Mouse (Mus musculus): ENCODE data around the gene Clasrp. TPM values are rescaled to one million over a fixed set of nuclear protein-coding genes. Genes with fewer than 3 reads are reported as not detected.

The Clasrp gene
- polyA plus RNA-seq, 1 experiment from 2014 or later = 19.0 TPM

DNA sequence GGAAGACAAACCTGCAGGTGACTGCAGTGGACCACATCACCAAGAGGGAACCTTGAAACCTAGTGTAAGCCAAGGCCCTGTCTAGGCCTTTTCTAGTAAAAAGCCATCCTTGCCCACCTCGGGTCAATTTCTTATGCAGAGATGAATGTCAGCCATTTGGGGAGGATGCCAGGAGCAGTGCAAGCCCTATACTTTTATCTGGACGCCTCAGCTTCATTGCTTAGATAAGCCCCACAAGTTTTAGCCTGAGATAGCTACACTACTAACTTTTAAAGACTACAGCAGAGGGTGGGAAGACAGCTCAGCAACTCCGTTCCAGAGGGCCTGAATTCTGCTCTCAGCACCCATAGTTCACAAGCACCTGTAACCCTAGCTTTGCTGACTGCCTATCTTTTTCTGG, 40.4 kb downstream of the Clasrp start:
- Histone ChIP-seq H3K36me3 (ENCODE audit: control insufficient read depth, insufficient read depth, low read length) (peaks cover 11% of the 10 kb centered on the region), H3K4me1 (replicated peaks; ENCODE audit: control insufficient read depth, insufficient read depth) (peaks cover 11% of the 10 kb centered on the region; the same call in 1 of the 2 replicates), H3K4me2 (replicated peaks; ENCODE audit: low read depth) (no peak overlapping the region), H3K27me3 (ENCODE audit: control insufficient read depth, insufficient read depth, low read length) (no peaks in the 10 kb centered on the region), H3K27ac (replicated peaks) (no peak overlapping the region), H3K9ac (ENCODE audit: low read length) (no peak overlapping the region), H3K4me3 (ENCODE audit: low read depth, low read length) (no peak overlapping the region), H3K9me3 (ENCODE audit: control insufficient read depth, low read length) (no peaks in the 10 kb centered on the region)
- ATAC-seq (ENCODE audit: low FRiP score, low TSS enrichment) (no peak), DNase-seq (ENCODE audit: low spot score) (no peak)
- 89% methylated on average over 3 of the region's 3 CpGs for WGBS
- TF ChIP-seq CTCF (IDR thresholded peaks at IDR 0.05; ENCODE audit: low read depth) = no peak
- no peak for TF ChIP-seq EP300 (optimal IDR thresholded peaks at IDR 0.05)

DNA sequence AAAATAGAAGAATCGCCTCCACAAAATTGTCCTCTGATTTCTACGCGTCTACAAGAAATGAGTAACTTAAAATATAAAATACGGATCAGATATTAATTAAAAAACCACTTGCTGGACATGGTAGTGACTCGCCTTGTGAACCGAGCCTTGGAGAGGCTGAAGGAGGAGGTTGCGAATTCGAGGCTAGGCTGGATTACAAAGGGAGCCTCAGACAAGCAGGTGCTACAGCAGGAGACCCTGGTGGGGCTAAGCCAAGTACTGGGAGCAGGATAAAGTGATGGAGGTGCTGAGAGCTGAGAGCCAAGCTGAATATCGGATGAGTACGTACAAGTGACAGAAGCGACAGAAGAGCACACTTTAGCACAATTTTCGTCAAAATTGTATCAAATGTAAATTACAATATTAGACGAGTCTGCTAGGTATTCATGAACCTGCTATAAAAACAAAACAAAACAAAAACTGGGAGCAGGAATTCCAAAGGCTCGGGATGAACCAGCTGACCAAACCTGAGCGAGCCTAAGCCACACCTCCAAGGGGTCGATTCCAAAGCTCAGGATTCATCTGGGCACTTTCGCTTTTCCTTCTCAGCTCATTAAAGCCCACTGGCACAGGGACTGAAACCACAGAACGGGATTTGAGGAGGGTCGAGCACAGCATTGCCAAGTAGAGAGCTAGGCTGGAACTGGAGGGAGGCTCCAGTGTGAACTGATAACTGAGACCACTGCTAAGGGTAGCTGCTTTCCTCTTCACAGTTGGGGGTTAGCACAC, 41.5 kb downstream of the Clasrp start, which contains the start of gene Ppp1r37:
Gene Ppp1r37, minus strand, starts transcription at position 434 of the 768 bp plus-strand sequence.
- peaks cover 11% of the 10 kb centered on the region; the same call in 1 of the 2 replicates for H3K4me1 ChIP-seq (replicated peaks; ENCODE audit: control insufficient read depth, insufficient read depth)
- H3K4me2 ChIP-seq (replicated peaks; ENCODE audit: low read depth) = peak within 1 kb of the TSS; percentile 94
- H3K27ac ChIP-seq (replicated peaks) = peak within 1 kb of the TSS; percentile 95
- H3K9ac ChIP-seq (ENCODE audit: low read length) = peak within 1 kb of the TSS; percentile 95
- no peaks in the 10 kb centered on the region for H3K9me3 ChIP-seq (ENCODE audit: control insufficient read depth, low read length)
- TF ChIP-seq EP300 (optimal IDR thresholded peaks at IDR 0.05) = no peak
- H3K36me3 ChIP-seq (ENCODE audit: control insufficient read depth, insufficient read depth, low read length) = peaks cover 11% of the 10 kb centered on the region
- WGBS = 2% methylated on average over 19 of the region's 19 CpGs
- H3K4me3 ChIP-seq (ENCODE audit: low read depth, low read length) = peak within 1 kb of the TSS; percentile 92
- ATAC-seq (ENCODE audit: low FRiP score, low TSS enrichment) (no peak), DNase-seq (ENCODE audit: low spot score) (peak; percentile 54)
- H3K27me3 ChIP-seq (ENCODE audit: control insufficient read depth, insufficient read depth, low read length) = no peaks in the 10 kb centered on the region

DNA sequence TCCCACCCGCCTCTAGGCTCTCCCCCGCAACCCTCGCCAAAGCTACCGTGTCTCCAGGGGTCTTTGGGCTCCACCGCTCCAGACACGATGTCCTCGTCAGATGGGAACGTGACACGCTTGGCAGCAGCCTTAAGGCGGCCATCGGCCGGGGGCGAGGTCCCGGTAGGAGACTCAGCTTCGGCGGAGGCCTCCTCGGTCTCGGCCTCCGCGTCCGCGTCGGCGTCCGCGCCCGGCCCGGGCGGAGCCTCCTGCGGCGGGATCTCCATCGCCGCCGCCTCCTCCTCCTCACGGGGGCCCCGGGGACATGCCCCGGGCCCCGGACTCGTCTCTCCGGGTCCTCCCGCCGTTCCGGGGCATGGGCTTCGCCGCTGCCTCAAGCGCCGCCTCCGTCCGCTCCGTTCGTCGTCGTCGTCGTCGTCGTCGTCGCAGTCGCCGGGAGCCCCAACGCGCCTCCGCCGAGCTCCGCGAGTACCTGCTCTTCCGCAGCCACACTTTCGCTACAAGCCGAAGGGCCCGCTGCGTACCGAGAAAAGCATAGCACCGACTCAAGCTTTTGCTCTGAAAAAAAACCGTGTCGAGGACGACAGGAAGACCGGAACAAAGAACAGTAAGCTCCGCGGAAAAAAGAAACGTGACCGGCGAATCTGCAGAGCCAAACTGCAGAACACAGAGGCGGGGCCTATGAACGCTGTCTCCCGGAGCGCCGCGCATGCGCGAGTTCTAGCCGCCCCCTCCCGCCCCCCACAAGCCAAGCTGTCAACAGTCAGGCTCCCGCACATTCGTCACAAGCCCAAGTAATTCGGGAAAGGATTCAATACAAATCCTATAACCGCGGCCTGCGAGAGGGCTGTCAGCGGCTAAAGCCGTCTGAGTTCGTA, 42.3 kb downstream of the Clasrp start:
- Histone ChIP-seq H3K9ac (ENCODE audit: low read length) (peak overlapping the region; percentile 95), H3K4me2 (replicated peaks; ENCODE audit: low read depth) (peak overlapping the region; percentile 94), H3K4me1 (replicated peaks; ENCODE audit: control insufficient read depth, insufficient read depth) (peaks cover 13% of the 10 kb centered on the region), H3K27ac (replicated peaks) (peak overlapping the region; percentile 95), H3K4me3 (ENCODE audit: low read depth, low read length) (peak overlapping the region; percentile 92), H3K36me3 (ENCODE audit: control insufficient read depth, insufficient read depth, low read length) (peaks cover 8% of the 10 kb centered on the region), H3K27me3 (ENCODE audit: control insufficient read depth, insufficient read depth, low read length) (no peaks in the 10 kb centered on the region), H3K9me3 (ENCODE audit: control insufficient read depth, low read length) (no peaks in the 10 kb centered on the region)
- under 1% methylated on average over 100 of the region's 102 CpGs for WGBS
- TF ChIP-seq CTCF (IDR thresholded peaks at IDR 0.05; ENCODE audit: low read depth) (0 out of 2 replicates have a peak, but pooled peaks have one; percentile 2), EP300 (optimal IDR thresholded peaks at IDR 0.05) (no peak)
- peak; percentile 95 for DNase-seq (ENCODE audit: low spot score)
- peak; percentile 83 for ATAC-seq (ENCODE audit: low FRiP score, low TSS enrichment)

DNA sequence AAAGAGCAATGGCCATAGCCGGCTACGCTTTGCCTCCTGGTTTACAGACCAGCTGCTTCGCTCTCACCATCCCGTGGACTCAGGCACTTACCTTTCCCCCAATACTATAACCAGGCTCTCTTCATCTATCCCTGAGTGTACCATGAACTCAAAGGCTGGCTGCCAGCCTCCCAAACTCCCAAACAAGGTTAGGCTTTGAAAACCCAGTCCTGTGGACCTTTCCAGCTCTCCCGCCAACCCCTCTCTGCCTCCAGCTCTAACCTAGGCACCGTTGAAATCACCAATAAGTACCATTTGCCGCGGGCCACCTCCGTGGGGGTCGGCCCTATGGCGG, 42.9 kb downstream of the Clasrp start:
- H3K27ac ChIP-seq (replicated peaks) = peak overlapping the region; percentile 95
- peak overlapping the region; percentile 95 for H3K9ac ChIP-seq (ENCODE audit: low read length)
- H3K4me3 ChIP-seq (ENCODE audit: low read depth, low read length) = peak overlapping the region; percentile 92
- no peak for ATAC-seq (ENCODE audit: low FRiP score, low TSS enrichment)
- no peak for TF ChIP-seq CTCF (IDR thresholded peaks at IDR 0.05; ENCODE audit: low read depth)
- no peak for TF ChIP-seq EP300 (optimal IDR thresholded peaks at IDR 0.05)
- H3K4me2 ChIP-seq (replicated peaks; ENCODE audit: low read depth) = peak overlapping the region; percentile 94
- 0% methylated on average over 11 of the region's 11 CpGs for WGBS
- H3K36me3 ChIP-seq (ENCODE audit: control insufficient read depth, insufficient read depth, low read length) = peaks cover 8% of the 10 kb centered on the region
- H3K27me3 ChIP-seq (ENCODE audit: control insufficient read depth, insufficient read depth, low read length) = no peaks in the 10 kb centered on the region
- H3K4me1 ChIP-seq (replicated peaks; ENCODE audit: control insufficient read depth, insufficient read depth) = peaks cover 15% of the 10 kb centered on the region
- no peak for DNase-seq (ENCODE audit: low spot score)
- H3K9me3 ChIP-seq (ENCODE audit: control insufficient read depth, low read length) = no peaks in the 10 kb centered on the region

DNA sequence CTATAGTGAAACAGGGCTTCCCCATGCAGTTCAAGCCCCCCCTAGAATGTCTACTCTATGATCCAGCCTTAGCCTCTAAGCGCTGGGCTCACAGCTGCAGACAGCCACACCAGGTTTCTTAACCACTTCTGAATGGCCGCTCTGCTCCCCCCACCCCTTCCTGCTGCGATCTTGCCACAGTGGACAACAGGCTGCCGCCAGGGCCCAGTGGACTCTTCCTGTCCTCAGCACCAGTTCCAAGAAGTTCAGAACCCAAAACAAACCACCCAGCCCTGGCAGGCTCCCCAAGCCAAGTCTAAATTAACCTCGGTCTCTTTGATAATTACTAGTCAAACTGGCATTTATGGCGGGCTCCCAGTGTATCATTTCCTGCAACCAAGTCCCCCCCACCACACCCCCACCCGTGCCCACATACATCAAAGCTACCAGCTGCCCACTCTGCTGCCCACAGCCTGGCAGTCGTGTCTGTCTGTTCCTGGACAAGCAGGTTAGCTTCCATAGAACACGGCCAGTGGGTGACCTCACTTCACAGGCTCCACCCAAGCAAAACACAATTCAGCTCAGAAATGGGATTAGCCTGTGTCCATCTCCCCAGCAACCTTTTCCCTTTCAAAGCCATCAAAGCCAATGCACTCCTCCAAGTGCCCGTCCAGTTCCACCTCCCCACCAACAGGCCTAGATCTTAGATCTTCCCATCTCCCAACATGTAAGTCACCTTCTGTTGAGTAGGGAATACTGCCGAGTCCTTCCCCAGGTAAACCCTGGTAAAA, 43.6 kb downstream of the Clasrp start:
- ATAC-seq (ENCODE audit: low FRiP score, low TSS enrichment) = no peak
- H3K9me3 ChIP-seq (ENCODE audit: control insufficient read depth, low read length) = no peaks in the 10 kb centered on the region
- H3K4me3 ChIP-seq (ENCODE audit: low read depth, low read length) = peak overlapping the region; percentile 92
- WGBS = 11% methylated on average over 11 of the region's 11 CpGs
- H3K9ac ChIP-seq (ENCODE audit: low read length) = peak overlapping the region; percentile 95
- H3K27ac ChIP-seq (replicated peaks) = peak overlapping the region; percentile 95
- peak overlapping the region; percentile 94 for H3K4me2 ChIP-seq (replicated peaks; ENCODE audit: low read depth)
- peak; percentile 65 for DNase-seq (ENCODE audit: low spot score)
- no peaks in the 10 kb centered on the region for H3K27me3 ChIP-seq (ENCODE audit: control insufficient read depth, insufficient read depth, low read length)
- H3K4me1 ChIP-seq (replicated peaks; ENCODE audit: control insufficient read depth, insufficient read depth) = peaks cover 15% of the 10 kb centered on the region
- H3K36me3 ChIP-seq (ENCODE audit: control insufficient read depth, insufficient read depth, low read length) = peaks cover 8% of the 10 kb centered on the region
- TF ChIP-seq CTCF (IDR thresholded peaks at IDR 0.05; ENCODE audit: low read depth) (no peak), EP300 (optimal IDR thresholded peaks at IDR 0.05) (no peak)
